ENCODE assay signal across 9 mouse cellular contexts in the genomic region with DNA sequence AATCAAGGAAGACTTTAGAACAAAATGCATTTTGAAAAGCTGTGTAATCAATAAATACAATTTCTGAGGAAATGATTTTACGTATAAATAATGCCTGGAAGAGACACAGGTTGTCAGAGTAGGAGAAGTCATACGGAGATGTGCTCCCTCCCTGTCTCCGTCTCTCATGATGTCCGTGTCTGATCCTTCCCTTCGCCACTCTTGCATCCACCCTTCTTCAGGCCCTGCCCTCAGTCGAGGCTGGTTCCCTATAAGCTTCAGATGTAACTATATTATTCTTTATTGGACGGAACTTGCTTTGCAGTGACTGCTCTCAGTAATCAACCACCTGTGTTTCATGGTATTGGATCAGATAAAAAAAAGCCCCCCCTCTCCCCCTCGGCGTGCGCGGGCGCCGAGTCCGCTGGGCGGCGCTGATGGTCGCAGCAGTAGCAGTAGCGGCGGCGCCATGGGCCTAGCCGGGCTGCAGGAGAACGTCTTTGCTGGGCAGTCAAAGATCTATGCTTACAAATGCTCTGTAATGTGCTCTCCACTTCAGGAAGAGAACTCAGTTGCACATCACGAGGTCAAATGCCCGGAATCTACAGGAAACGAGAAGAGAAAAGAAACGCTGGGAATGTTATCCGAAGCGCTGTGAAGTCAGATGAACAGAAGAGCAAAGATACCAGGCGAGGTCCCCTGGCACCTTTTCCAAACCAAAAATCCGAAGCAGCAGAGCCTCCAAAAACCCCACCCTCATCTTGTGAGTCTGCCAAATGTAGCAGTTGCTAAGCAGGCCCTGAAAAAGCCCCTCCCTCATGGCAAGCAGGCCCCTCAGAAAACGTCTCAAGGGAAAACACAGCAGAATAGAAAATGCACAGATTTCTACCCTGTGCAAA. TPM values are rescaled to one million over a fixed set of nuclear protein-coding genes. Genes with fewer than 3 reads are reported as not detected.
DNase-seq lines count a peak whose midpoint lies in the region; ATAC-seq and TF ChIP-seq lines count a peak whose summit lies in the region.
"Had no signal": no experiment of that assay in that cellular context is flagged by ENCODE, and none has a peak within 500 bp of the region (broad histone marks: within the 10 kb centered on the region; RNA-seq: fewer than 3 reads in every experiment).

No protein-coding gene starts in this region.

- no peaks in the 10 kb centered on the region for H3K9me3 ChIP-seq in forebrain, embryonic 10.5 days
- H3K9me3 ChIP-seq in hindbrain, embryonic 16.5 days (ENCODE audit: control insufficient read depth, low read length) = no peaks in the 10 kb centered on the region
- H3K9me3 ChIP-seq in liver, embryonic 15.5 days (replicated peaks) = no peaks in the 10 kb centered on the region
- H3K9me3 ChIP-seq: megakaryocyte, embryonic 14.5 days had no signal

- H3K27me3 ChIP-seq in forebrain, embryonic 10.5 days (ENCODE audit: poor library complexity, severe bottlenecking) = peaks cover 13% of the 10 kb centered on the region
- H3K27me3 ChIP-seq in hindbrain, embryonic 16.5 days (replicated peaks; ENCODE audit: control insufficient read depth, insufficient read depth, low read length) = no peaks in the 10 kb centered on the region
- H3K27me3 ChIP-seq in liver, embryonic 15.5 days = no peaks in the 10 kb centered on the region

- H3K9ac ChIP-seq in hindbrain, embryonic 16.5 days (ENCODE audit: low read depth, low read length) = peak overlapping the region; percentile 42
- H3K9ac ChIP-seq in liver, embryonic 15.5 days = no peak overlapping the region

- WGBS in forebrain, embryonic 10.5 days = 9% methylated on average over 31 of the region's 31 CpGs
- WGBS in hindbrain, embryonic 16.5 days = 5% methylated on average over 31 of the region's 31 CpGs
- WGBS in liver, embryonic 15.5 days (ENCODE audit: insufficient replicate concordance) = 15% methylated on average over 31 of the region's 31 CpGs

- no peak overlapping the region for H3K27ac ChIP-seq in left cerebral cortex, adult 2 months
- H3K27ac ChIP-seq in brown adipose tissue, adult 24 weeks (replicated peaks; ENCODE audit: low read depth, low read length) = no peak overlapping the region
- peak overlapping the region; percentile 53; the same call in 1 of the 2 replicates for H3K27ac ChIP-seq in forebrain, embryonic 10.5 days
- H3K27ac ChIP-seq in hindbrain, embryonic 16.5 days (ENCODE audit: low read depth, low read length) = peak overlapping the region; percentile 57; the same call in 1 of the 2 replicates
- H3K27ac ChIP-seq in liver, embryonic 15.5 days (replicated peaks) = no peak overlapping the region

- H3K36me3 ChIP-seq in forebrain, embryonic 10.5 days (replicated peaks) = no peaks in the 10 kb centered on the region
- H3K36me3 ChIP-seq in hindbrain, embryonic 16.5 days (ENCODE audit: control insufficient read depth, insufficient read depth, low read length) = no peaks in the 10 kb centered on the region
- H3K36me3 ChIP-seq in liver, embryonic 15.5 days (replicated peaks) = no peaks in the 10 kb centered on the region

- DNase-seq in left cerebral cortex, adult 2 months (ENCODE audit: extremely low spot score in 1 of 2, low spot score in 2 of 2) = peak; percentile 17 to 18
- no peak for DNase-seq in left cerebral cortex, adult 8-10 months (ENCODE audit: low spot score in 2 of 2)
- DNase-seq in forebrain, embryonic 10.5 days (ENCODE audit: extremely low spot score, low spot score) = peak; percentile 49
- DNase-seq in spleen, postnatal 36 days (ENCODE audit: low spot score in 2 of 2) = no peak

- peak overlapping the region; percentile 17; the same call in 1 of the 2 replicates for H3K4me3 ChIP-seq in left cerebral cortex, adult 2 months
- H3K4me3 ChIP-seq in brown adipose tissue, adult 24 weeks (ENCODE audit: insufficient read depth, low read depth, low read length) = peak overlapping the region; percentile 31
- H3K4me3 ChIP-seq in forebrain, embryonic 10.5 days = peak overlapping the region; percentile 38
- peak overlapping the region; percentile 31 for H3K4me3 ChIP-seq in hindbrain, embryonic 16.5 days (ENCODE audit: low read length)
- no peak overlapping the region for H3K4me3 ChIP-seq in liver, embryonic 15.5 days (replicated peaks)
- H3K4me3 ChIP-seq: megakaryocyte, embryonic 14.5 days had no signal

- ATAC-seq in hindbrain, embryonic 16.5 days = peak; percentile 85
- ATAC-seq in liver, embryonic 15.5 days (ENCODE audit: insufficient read depth) = no peak
- 0 out of 2 replicates have a peak, but pooled peaks have one; percentile 30 for ATAC-seq in neutrophil, adult 5-6 weeks (ENCODE audit: extremely low read depth, insufficient number of reproducible peaks, low FRiP score, poor library complexity, severe bottlenecking)

- no peaks in the 10 kb centered on the region for H3K4me1 ChIP-seq in brown adipose tissue, adult 24 weeks (ENCODE audit: control insufficient read depth, insufficient read depth, insufficient read length, low read length)
- peaks cover 17% of the 10 kb centered on the region for H3K4me1 ChIP-seq in forebrain, embryonic 10.5 days
- H3K4me1 ChIP-seq in hindbrain, embryonic 16.5 days (ENCODE audit: control insufficient read depth, insufficient read depth, low read depth, low read length) = peaks cover 6% of the 10 kb centered on the region; the same call in 1 of the 2 replicates
- peaks cover 12% of the 10 kb centered on the region for H3K4me1 ChIP-seq in liver, embryonic 15.5 days (replicated peaks)

- peak overlapping the region; percentile 53 for H3K4me2 ChIP-seq in hindbrain, embryonic 16.5 days (ENCODE audit: low read length)
- peak overlapping the region; percentile 44 for H3K4me2 ChIP-seq in liver, embryonic 15.5 days

- peak; percentile 53 for TF ChIP-seq CTCF in left cerebral cortex, adult 2 months (IDR thresholded peaks at IDR 0.05)

- intact Hi-C loops in left cerebral cortex, adult 2 months (cut with DNase I) = no loop called here

RNA-seq across cellular contexts. Expression of a gene that starts 19.8 kb away (rescaled TPM):
- 1 to 10 TPM; 2.7 to 5.5 TPM for total RNA-seq in left cerebral cortex, adult 2 months (2021)
- total RNA-seq in left cerebral cortex, adult 8-10 months (2022) = 1 to 10 TPM; 3.0 to 5.3 (median 3.4) TPM
- polyA plus RNA-seq in brown adipose tissue, adult 24 weeks (2012; ENCODE audit: insufficient read depth, insufficient read length, missing spikeins) = 28.7 and 30.4 TPM in 2 replicates
- 0.31 and 0.38 TPM in 2 replicates for polyA plus RNA-seq in forebrain, embryonic 10.5 days (2016; fragmentation: Nextera tagmentation; extraction: Ambion mirVana)
- 1.3 and 1.9 TPM in 2 replicates for polyA plus RNA-seq in hindbrain, embryonic 16.5 days (2015; fragmentation: Nextera tagmentation; extraction: Ambion mirVana)
- polyA plus RNA-seq in liver, embryonic 15.5 days (2015; fragmentation: Nextera tagmentation; extraction: Ambion mirVana) = 1.5 and 1.6 TPM in 2 replicates
- 117 and 124 TPM in 2 replicates for total RNA-seq in neutrophil, adult 5-6 weeks (2017)

RNA-seq across cellular contexts. Expression of a gene that starts 20.7 kb away (rescaled TPM):
- under 1 TPM; 0.26 to 0.45 TPM for total RNA-seq in left cerebral cortex, adult 2 months (2021)
- under 1 TPM; 0.37 to 0.91 (median 0.62) TPM for total RNA-seq in left cerebral cortex, adult 8-10 months (2022)
- 0.55 and 0.92 TPM in 2 replicates for polyA plus RNA-seq in brown adipose tissue, adult 24 weeks (2012; ENCODE audit: insufficient read depth, insufficient read length, missing spikeins)
- polyA plus RNA-seq in forebrain, embryonic 10.5 days (2016; fragmentation: Nextera tagmentation; extraction: Ambion mirVana) = 9.4 and 10.3 TPM in 2 replicates
- 2.1 and 2.7 TPM in 2 replicates for polyA plus RNA-seq in hindbrain, embryonic 16.5 days (2015; fragmentation: Nextera tagmentation; extraction: Ambion mirVana)
- polyA plus RNA-seq in liver, embryonic 15.5 days (2015; fragmentation: Nextera tagmentation; extraction: Ambion mirVana) = 5.7 TPM in 2 replicates
- 5.5 and 8.0 TPM in 2 replicates for total RNA-seq in neutrophil, adult 5-6 weeks (2017)

RNA-seq across cellular contexts. Expression of a gene that starts 49.7 kb away (rescaled TPM):
- total RNA-seq in left cerebral cortex, adult 2 months (2021) = under 1 TPM; 0.26 to 0.61 TPM
- 1 to 10 TPM in 2 of 4 experiments, under 1 TPM in 2; 0.74 to 2.0 (median 1.1) TPM for total RNA-seq in left cerebral cortex, adult 8-10 months (2022)
- 0.79 and 2.6 TPM in 2 replicates for polyA plus RNA-seq in brown adipose tissue, adult 24 weeks (2012; ENCODE audit: insufficient read depth, insufficient read length, missing spikeins)
- polyA plus RNA-seq in forebrain, embryonic 10.5 days (2016; fragmentation: Nextera tagmentation; extraction: Ambion mirVana) = 0.07 and 0.10 TPM in 2 replicates
- 0.14 and 0.37 TPM in 2 replicates for polyA plus RNA-seq in hindbrain, embryonic 16.5 days (2015; fragmentation: Nextera tagmentation; extraction: Ambion mirVana)
- 0.54 and 1.1 TPM in 2 replicates for polyA plus RNA-seq in liver, embryonic 15.5 days (2015; fragmentation: Nextera tagmentation; extraction: Ambion mirVana)
- 130 and 136 TPM in 2 replicates for total RNA-seq in neutrophil, adult 5-6 weeks (2017)

Comparison
In these comparisons a context has a peak if more than half of its experiments do, and no peak if none do; other contexts are left out.
1. DNase-seq: peak in left cerebral cortex, adult 2 months (2 of 2) and forebrain, embryonic 10.5 days (single experiment); none in left cerebral cortex, adult 8-10 months (0 of 2) and spleen, postnatal 36 days (0 of 2).
2. H3K27ac ChIP-seq: peak in forebrain, embryonic 10.5 days (single experiment) and hindbrain, embryonic 16.5 days (single experiment); none in left cerebral cortex, adult 2 months (single experiment), brown adipose tissue, adult 24 weeks (single experiment) and liver, embryonic 15.5 days (single experiment).
3. RNA of a gene that starts 19.8 kb away (polyA plus RNA-seq): 28.7 to 30.4 TPM in brown adipose tissue, adult 24 weeks; 1.3 to 1.9 TPM in hindbrain, embryonic 16.5 days, 1.5 to 1.6 TPM in liver, embryonic 15.5 days and 0.31 to 0.38 TPM in forebrain, embryonic 10.5 days; every median in the first group is over 10 times any median in the second.